Mouse (Mus musculus): ENCODE measurements around the gene Bcl2l13. TPM values are rescaled to one million over a fixed set of nuclear protein-coding genes. Genes with fewer than 3 reads are reported as not detected.
A peak's percentile ranks its signal among the peaks of the same experiment; 100 is the strongest.

Bcl2l13 gene
- total and polyA plus RNA-seq, 3 experiments: 37.0 to 450 (median 85.0) TPM

DNA sequence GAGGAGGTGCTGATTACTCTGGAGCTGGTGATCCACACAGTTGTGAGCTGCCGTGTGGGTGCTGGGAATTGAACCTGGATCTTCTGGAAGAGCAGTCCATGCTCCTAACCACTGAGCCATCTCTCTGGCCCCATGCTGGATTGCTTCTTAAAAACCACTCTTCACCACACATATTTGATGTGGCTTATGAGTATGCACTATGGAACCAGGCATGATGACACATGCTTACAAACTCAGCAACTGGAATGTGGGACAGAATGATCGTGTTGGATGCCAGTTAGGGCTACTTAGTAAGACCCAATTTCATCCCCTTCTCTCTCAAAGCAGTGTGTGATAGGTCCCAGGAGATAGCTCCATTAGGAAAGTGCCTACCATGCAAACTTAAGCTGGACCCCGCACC lies 24.1 kb downstream of the Bcl2l13 start:
- TF ChIP-seq CTCF (IDR thresholded peaks at IDR 0.05; ENCODE audit: low read depth, low read length) (no peak), POLR2AphosphoS5 (IDR thresholded peaks at IDR 0.05; ENCODE audit: insufficient replicate concordance, low read depth, low read length) (no peak), GATA2 (IDR thresholded peaks at IDR 0.05; ENCODE audit: borderline replicate concordance, low read depth, low read length) (no peak), GATA1 (IDR thresholded peaks at IDR 0.05; ENCODE audit: borderline replicate concordance, low read length) (no peak), TAL1 (conservative IDR thresholded peaks at IDR 0.05; ENCODE audit: low read depth, low read length) (no peak)
- Histone ChIP-seq H3K36me3 (replicated peaks) (peaks cover 90% of the 10 kb centered on the region), H3K9me3 (replicated peaks) (no peaks in the 10 kb centered on the region), H3K4me3 (ENCODE audit: low read depth, low read length) (no peak overlapping the region), H3K27me3 (ENCODE audit: insufficient read depth, low read length) (no peaks in the 10 kb centered on the region), H3K4me1 (ENCODE audit: insufficient read depth, low read depth, low read length) (peaks cover 40% of the 10 kb centered on the region)
- DNase-seq (ENCODE audit: low spot score) (no peak), ATAC-seq (ENCODE audit: extremely low read depth, insufficient number of reproducible peaks, low FRiP score, poor library complexity, severe bottlenecking) (no peak)

DNA sequence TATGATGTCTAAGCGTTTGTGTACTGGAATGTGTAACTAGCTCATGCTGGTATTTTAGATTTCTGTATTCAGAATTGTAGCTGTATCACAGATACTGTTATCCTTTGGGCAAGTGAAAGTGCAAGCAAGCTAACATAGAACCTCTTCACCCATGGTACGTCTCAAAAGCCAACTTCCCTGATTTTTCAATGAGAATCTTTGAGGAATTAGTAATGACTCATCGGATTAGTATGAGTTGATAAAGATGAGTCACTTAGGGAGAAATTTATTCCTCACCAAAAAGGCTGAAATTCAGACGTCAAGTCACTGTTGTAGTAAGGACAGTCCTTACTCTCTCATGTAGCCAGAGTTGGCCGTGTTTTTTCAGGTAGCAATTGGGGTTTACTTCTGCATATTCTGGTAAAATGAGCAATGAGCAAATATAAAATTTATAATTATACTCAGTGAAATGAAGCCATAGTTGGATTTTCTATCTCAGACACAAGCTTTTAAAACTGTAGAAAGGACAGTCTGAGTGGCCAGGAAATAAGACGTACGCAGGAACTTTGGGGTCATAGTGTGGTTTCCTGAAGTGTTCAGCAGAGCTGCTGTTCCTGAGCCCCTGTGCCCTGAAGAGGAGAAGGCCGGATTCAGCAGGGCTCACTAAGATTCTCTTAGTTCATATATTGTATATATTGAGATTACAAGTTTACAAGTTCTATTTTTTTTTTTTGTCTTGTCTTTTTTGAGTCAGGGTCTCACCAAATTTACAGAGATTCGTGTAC lies 30.2 kb downstream of the Bcl2l13 start:
- DNase-seq (ENCODE audit: low spot score) (no peak), ATAC-seq (ENCODE audit: extremely low read depth, insufficient number of reproducible peaks, low FRiP score, poor library complexity, severe bottlenecking) (no peak)
- H3K36me3 ChIP-seq (replicated peaks): peaks cover 88% of the 10 kb centered on the region
- H3K9me3 ChIP-seq (replicated peaks): no peaks in the 10 kb centered on the region
- H3K27me3 ChIP-seq (ENCODE audit: insufficient read depth, low read length): no peaks in the 10 kb centered on the region
- no peak overlapping the region for H3K4me3 ChIP-seq (ENCODE audit: low read depth, low read length)
- no peak for TF ChIP-seq CTCF (IDR thresholded peaks at IDR 0.05; ENCODE audit: low read depth, low read length)
- TF ChIP-seq GATA1 (IDR thresholded peaks at IDR 0.05; ENCODE audit: borderline replicate concordance, low read length): no peak
- TF ChIP-seq GATA2 (IDR thresholded peaks at IDR 0.05; ENCODE audit: borderline replicate concordance, low read depth, low read length): no peak
- no peak for TF ChIP-seq TAL1 (conservative IDR thresholded peaks at IDR 0.05; ENCODE audit: low read depth, low read length)
- TF ChIP-seq POLR2AphosphoS5 (IDR thresholded peaks at IDR 0.05; ENCODE audit: insufficient replicate concordance, low read depth, low read length): no peak
- H3K4me1 ChIP-seq (ENCODE audit: insufficient read depth, low read depth, low read length): 0 out of 2 replicates have a peak, but pooled peaks cover 3% of the 10 kb centered on the region

DNA sequence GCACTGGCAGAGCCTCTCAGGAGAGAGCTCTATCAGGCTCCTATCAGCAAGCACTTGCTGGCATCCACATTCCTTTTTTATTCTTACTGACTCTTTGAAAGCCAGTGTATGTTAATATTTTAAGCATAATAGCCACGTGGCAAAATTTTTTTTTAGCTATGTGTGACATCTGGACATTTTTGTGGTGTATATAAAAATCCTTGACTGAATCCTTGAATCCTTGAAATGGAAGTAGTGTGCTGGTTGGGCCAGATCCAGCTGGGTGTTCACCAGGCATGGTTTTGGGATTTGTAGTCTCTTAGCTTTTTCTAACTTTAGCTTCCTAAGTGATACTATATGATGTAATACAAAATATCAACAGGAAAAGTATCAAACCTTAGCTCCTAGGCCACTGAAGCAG lies 32.8 kb downstream of the Bcl2l13 start:
- DNase-seq (ENCODE audit: low spot score): no peak
- no peaks in the 10 kb centered on the region for H3K9me3 ChIP-seq (replicated peaks)
- no peak for ATAC-seq (ENCODE audit: extremely low read depth, insufficient number of reproducible peaks, low FRiP score, poor library complexity, severe bottlenecking)
- no peaks in the 10 kb centered on the region for H3K27me3 ChIP-seq (ENCODE audit: insufficient read depth, low read length)
- no peak for TF ChIP-seq CTCF (IDR thresholded peaks at IDR 0.05; ENCODE audit: low read depth, low read length)
- TF ChIP-seq GATA2 (IDR thresholded peaks at IDR 0.05; ENCODE audit: borderline replicate concordance, low read depth, low read length): no peak
- TF ChIP-seq POLR2AphosphoS5 (IDR thresholded peaks at IDR 0.05; ENCODE audit: insufficient replicate concordance, low read depth, low read length): no peak
- TF ChIP-seq TAL1 (conservative IDR thresholded peaks at IDR 0.05; ENCODE audit: low read depth, low read length): no peak
- no peak for TF ChIP-seq GATA1 (IDR thresholded peaks at IDR 0.05; ENCODE audit: borderline replicate concordance, low read length)
- H3K36me3 ChIP-seq (replicated peaks): peaks cover 79% of the 10 kb centered on the region
- H3K4me1 ChIP-seq (ENCODE audit: insufficient read depth, low read depth, low read length): peaks cover 17% of the 10 kb centered on the region
- no peak overlapping the region for H3K4me3 ChIP-seq (ENCODE audit: low read depth, low read length)

DNA sequence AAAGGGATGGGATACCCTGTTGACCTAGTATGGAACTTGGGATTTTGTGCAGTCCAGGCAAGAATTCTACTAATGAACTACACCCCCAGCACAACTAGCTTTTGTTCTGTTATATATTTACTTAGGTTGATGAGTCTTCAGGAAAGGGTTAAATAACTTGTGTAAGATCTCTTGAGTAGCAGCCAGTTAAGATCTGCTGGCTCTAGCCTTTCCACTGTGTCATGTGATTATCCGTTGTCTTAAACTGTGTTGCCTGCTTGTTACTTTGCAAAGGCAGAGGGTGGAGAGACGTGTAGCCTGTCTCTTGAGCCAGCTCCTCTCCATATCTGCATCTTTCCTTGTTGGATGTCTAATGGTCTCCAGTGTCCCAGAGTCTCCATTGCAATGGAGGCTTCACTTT lies 35.3 kb downstream of the Bcl2l13 start:
- peaks cover 22% of the 10 kb centered on the region for H3K4me1 ChIP-seq (ENCODE audit: insufficient read depth, low read depth, low read length)

DNA sequence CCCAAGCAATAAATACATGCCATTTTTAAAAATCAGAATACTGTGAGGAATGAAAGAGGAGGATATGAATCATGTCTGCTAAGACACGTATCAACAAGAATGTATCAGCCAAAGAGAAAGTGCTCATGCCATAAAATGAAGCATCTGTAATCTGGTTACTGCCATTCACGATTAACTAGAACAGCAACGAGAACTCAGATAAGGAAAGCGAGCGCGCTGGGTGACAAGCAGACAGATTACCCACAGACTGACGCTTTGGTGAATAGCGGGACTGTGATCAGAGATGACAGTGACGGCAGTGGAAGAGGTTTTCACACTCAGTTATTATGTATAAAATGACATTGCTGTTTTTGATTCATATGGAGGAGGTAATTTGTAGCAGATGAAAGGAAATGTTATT lies 37.9 kb downstream of the Bcl2l13 start:
- ATAC-seq (ENCODE audit: extremely low read depth, insufficient number of reproducible peaks, low FRiP score, poor library complexity, severe bottlenecking): peak; percentile 77
- peaks cover 22% of the 10 kb centered on the region for H3K4me1 ChIP-seq (ENCODE audit: insufficient read depth, low read depth, low read length)
- TF ChIP-seq GATA1 (IDR thresholded peaks at IDR 0.05; ENCODE audit: borderline replicate concordance, low read length) (no peak), POLR2AphosphoS5 (IDR thresholded peaks at IDR 0.05; ENCODE audit: insufficient replicate concordance, low read depth, low read length) (no peak), TAL1 (conservative IDR thresholded peaks at IDR 0.05; ENCODE audit: low read depth, low read length) (peak; percentile 12; the same call in 1 of the 2 replicates)
- H3K36me3 ChIP-seq (replicated peaks): peaks cover 79% of the 10 kb centered on the region
- no peaks in the 10 kb centered on the region for H3K9me3 ChIP-seq (replicated peaks)
- DNase-seq (ENCODE audit: low spot score): peak; percentile 37
- H3K27me3 ChIP-seq (ENCODE audit: insufficient read depth, low read length): no peaks in the 10 kb centered on the region
- no peak overlapping the region; the same call in 1 of the 2 replicates for H3K4me3 ChIP-seq (ENCODE audit: low read depth, low read length)

More for the DNA sequence above, 35.3 kb downstream of the Bcl2l13 start:
- Histone ChIP-seq H3K4me3 (ENCODE audit: low read depth, low read length) (no peak overlapping the region), H3K9me3 (replicated peaks) (no peaks in the 10 kb centered on the region), H3K36me3 (replicated peaks) (peaks cover 72% of the 10 kb centered on the region), H3K27me3 (ENCODE audit: insufficient read depth, low read length) (no peaks in the 10 kb centered on the region)
- ATAC-seq (ENCODE audit: extremely low read depth, insufficient number of reproducible peaks, low FRiP score, poor library complexity, severe bottlenecking) (no peak), DNase-seq (ENCODE audit: low spot score) (no peak)
- TF ChIP-seq POLR2AphosphoS5 (IDR thresholded peaks at IDR 0.05; ENCODE audit: insufficient replicate concordance, low read depth, low read length) (no peak), CTCF (IDR thresholded peaks at IDR 0.05; ENCODE audit: low read depth, low read length) (no peak), TAL1 (conservative IDR thresholded peaks at IDR 0.05; ENCODE audit: low read depth, low read length) (no peak)

DNA sequence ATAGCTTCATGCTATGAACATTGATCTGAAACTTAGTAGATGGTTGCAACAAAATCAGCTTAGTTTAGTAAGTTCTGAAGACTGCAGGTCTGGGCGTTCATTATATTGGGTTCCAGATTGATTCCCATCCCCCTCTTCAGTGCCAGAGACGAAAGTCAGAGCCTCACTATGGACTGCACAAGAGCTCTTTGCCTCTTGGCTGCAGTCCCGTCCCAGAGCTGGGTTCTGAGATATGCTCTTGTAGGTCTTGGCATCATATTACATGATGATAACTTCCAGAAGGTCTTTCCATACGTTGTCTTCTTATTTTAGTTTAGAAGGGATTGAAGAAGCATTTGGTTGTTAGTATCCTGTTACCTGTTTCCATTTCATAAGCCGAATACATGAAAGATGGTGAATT lies 43.0 kb downstream of the Bcl2l13 start:
- Histone ChIP-seq H3K9me3 (replicated peaks) (no peaks in the 10 kb centered on the region; the same call in 1 of the 2 replicates), H3K4me1 (ENCODE audit: insufficient read depth, low read depth, low read length) (peaks cover 12% of the 10 kb centered on the region), H3K27me3 (ENCODE audit: insufficient read depth, low read length) (no peaks in the 10 kb centered on the region), H3K4me3 (ENCODE audit: low read depth, low read length) (no peak overlapping the region), H3K36me3 (replicated peaks) (peaks cover 94% of the 10 kb centered on the region)
- TF ChIP-seq GATA2 (IDR thresholded peaks at IDR 0.05; ENCODE audit: borderline replicate concordance, low read depth, low read length) (no peak), CTCF (IDR thresholded peaks at IDR 0.05; ENCODE audit: low read depth, low read length) (no peak), POLR2AphosphoS5 (IDR thresholded peaks at IDR 0.05; ENCODE audit: insufficient replicate concordance, low read depth, low read length) (no peak), TAL1 (conservative IDR thresholded peaks at IDR 0.05; ENCODE audit: low read depth, low read length) (no peak), GATA1 (IDR thresholded peaks at IDR 0.05; ENCODE audit: borderline replicate concordance, low read length) (no peak)
- DNase-seq (ENCODE audit: low spot score) (no peak), ATAC-seq (ENCODE audit: extremely low read depth, insufficient number of reproducible peaks, low FRiP score, poor library complexity, severe bottlenecking) (no peak)

Data from G1E (cell line).